Mouse (Mus musculus) neural tube, embryonic 14.5 days (tissue): ENCODE measurements at regions not wholly inside any gene's neighbourhood (a gene's known extent, or its start where the extent isn't known, plus 50 kb on each side); places are given as distances from the start of the nearest gene placed in this dataset.

Experiments
- ATAC-seq: fragments of 200-750 bp; cut with Nextera tagmentation; 2 replicates; pipeline ENCODE4 v1.8.0; 2017; ENCODE audit warnings: low read depth, mild to moderate bottlenecking, moderate TSS enrichment, moderate library complexity
- H3K27ac ChIP-seq: fragments of 300-500 bp; sonication (generic); 2 replicates; pipeline ENCODE4 v1.5.1; 2014; ENCODE audit warnings: low read depth, mild to moderate bottlenecking, control low read depth, low read length, moderate library complexity, mixed read lengths
- H3K27me3 ChIP-seq: fragments of 300-500 bp; sonication (generic); 2 replicates; pipeline ENCODE4 v1.6.1; 2014; ENCODE audit warnings: low read length; ENCODE audit not compliant: control insufficient read depth, insufficient read depth
- H3K36me3 ChIP-seq: fragments of 300-500 bp; sonication (generic); 2 replicates; pipeline ENCODE4 v1.6.1; 2014; ENCODE audit warnings: low read length, mixed read lengths; ENCODE audit not compliant: control insufficient read depth, insufficient read depth
- H3K4me1 ChIP-seq: fragments of 300-500 bp; sonication (generic); 2 replicates; pipeline ENCODE4 v1.6.1; 2014; ENCODE audit warnings: low read length; ENCODE audit not compliant: control insufficient read depth, insufficient read depth
- H3K4me2 ChIP-seq: fragments of 300-500 bp; sonication (generic); 2 replicates; pipeline ENCODE4 v1.6.1; 2014; ENCODE audit warnings: mild to moderate bottlenecking, low read depth, low read length, control low read depth
- H3K4me3 ChIP-seq: fragments of 300-500 bp; sonication (generic); 2 replicates; pipeline ENCODE4 v1.5.1; 2014; ENCODE audit warnings: low read depth, low read length, control low read depth, mixed read lengths
- H3K9ac ChIP-seq: fragments of 300-500 bp; sonication (generic); replicated peaks from 2 replicates; pipeline ENCODE4 v1.6.1; 2014; ENCODE audit warnings: low read depth, mild to moderate bottlenecking, control low read depth, low read length, mixed read lengths
- H3K9me3 ChIP-seq: fragments of 300-500 bp; sonication (generic); 2 replicates; pipeline ENCODE4 v1.6.1; 2016; ENCODE audit warnings: low read length; ENCODE audit not compliant: control insufficient read depth
- WGBS: fragments of 180-500 bp; shearing (Covaris S2); extraction: QIAGEN DNeasy Blood & Tissue Kit; methylation state at CpG from one replicate; pipeline ENCODE4 v1.1.7; 2014; 5-methylcytosine and 5-hydroxymethylcytosine counted together

GRCm38 (mm10) chr3:50761766-50762165, 318.4 kb upstream of the Slc7a11 start:
- no peaks in the 10 kb centered on the region for H3K9me3 ChIP-seq
- H3K36me3 ChIP-seq: no peaks in the 10 kb centered on the region
- no peak overlapping the region for H3K9ac ChIP-seq
- H3K4me2 ChIP-seq: no peak overlapping the region
- WGBS: 0% methylated on average over 1 of the region's 1 CpGs
- no peaks in the 10 kb centered on the region for H3K27me3 ChIP-seq
- H3K27ac ChIP-seq: no peak overlapping the region
- ATAC-seq: no peak
- H3K4me3 ChIP-seq: no peak overlapping the region
- no peaks in the 10 kb centered on the region for H3K4me1 ChIP-seq

- Histone ChIP-seq H3K4me3 (no peak overlapping the region), H3K27ac (no peak overlapping the region), H3K4me2 (no peak overlapping the region), H3K36me3 (no peaks in the 10 kb centered on the region), H3K9ac (no peak overlapping the region), H3K9me3 (no peaks in the 10 kb centered on the region), H3K27me3 (no peaks in the 10 kb centered on the region), H3K4me1 (no peaks in the 10 kb centered on the region)
- WGBS: 91% methylated on average over 1 of the region's 1 CpGs
- no peak for ATAC-seq
These were observed 314.7 kb upstream of the Slc7a11 start for GRCm38 (mm10) chr3:50758106-50758505.

DNA sequence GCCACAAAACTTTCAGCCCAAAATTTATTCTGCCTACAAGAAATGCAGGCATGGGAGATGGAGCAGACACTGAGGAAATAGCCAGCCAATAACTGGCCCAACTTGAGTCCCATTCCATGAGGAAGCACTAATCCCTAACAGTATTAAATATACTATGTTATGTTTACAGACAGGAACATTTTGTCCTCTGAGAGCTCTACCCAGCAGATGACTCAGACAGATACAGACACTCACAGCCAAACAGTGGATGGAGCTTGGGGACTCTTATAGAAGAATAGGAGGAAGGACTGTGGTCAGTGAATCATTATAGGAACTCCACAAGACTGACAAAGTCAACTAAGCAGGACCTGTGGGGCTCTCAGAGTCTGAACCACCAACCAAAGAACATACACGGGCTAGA, 293.8 kb upstream of the Slc7a11 start:
- H3K36me3 ChIP-seq: no peaks in the 10 kb centered on the region
- H3K4me1 ChIP-seq: no peaks in the 10 kb centered on the region
- no peaks in the 10 kb centered on the region for H3K27me3 ChIP-seq
- H3K4me2 ChIP-seq: no peak overlapping the region
- WGBS: 86% methylated on average over 1 of the region's 1 CpGs
- no peak for ATAC-seq
- no peak overlapping the region for H3K9ac ChIP-seq
- H3K4me3 ChIP-seq: no peak overlapping the region
- H3K9me3 ChIP-seq: no peaks in the 10 kb centered on the region
- no peak overlapping the region for H3K27ac ChIP-seq

DNA sequence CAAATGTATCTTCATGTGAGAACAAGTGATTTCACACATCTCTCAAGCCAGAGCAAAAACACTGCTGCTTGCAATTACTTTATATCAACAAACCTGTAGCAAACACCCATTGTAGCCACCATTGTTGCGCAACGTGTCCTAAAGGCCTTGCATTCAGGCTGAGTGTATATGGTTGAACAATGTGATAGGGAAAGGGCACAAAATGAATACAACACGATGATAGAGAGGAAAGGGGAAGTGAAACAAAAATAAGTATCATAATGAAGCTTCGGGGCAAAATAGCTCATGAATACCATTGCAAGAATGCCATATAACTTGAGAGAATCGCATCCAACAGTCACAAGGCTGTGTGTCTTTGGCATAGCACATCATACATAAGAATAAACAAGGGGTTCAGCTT, 275.6 kb upstream of the Slc7a11 start:
- H3K27ac ChIP-seq: no peak overlapping the region
- no peaks in the 10 kb centered on the region for H3K9me3 ChIP-seq
- no peak for ATAC-seq
- no peaks in the 10 kb centered on the region for H3K4me1 ChIP-seq
- H3K36me3 ChIP-seq: no peaks in the 10 kb centered on the region
- no peak overlapping the region for H3K4me3 ChIP-seq
- H3K9ac ChIP-seq: no peak overlapping the region
- no peaks in the 10 kb centered on the region for H3K27me3 ChIP-seq
- H3K4me2 ChIP-seq: no peak overlapping the region
- WGBS: 92% methylated on average over 5 of the region's 5 CpGs

- no peak overlapping the region for H3K4me2 ChIP-seq
- 89% methylated on average over 6 of the region's 6 CpGs for WGBS
- H3K36me3 ChIP-seq: no peaks in the 10 kb centered on the region
- ATAC-seq: no peak
- no peak overlapping the region for H3K4me3 ChIP-seq
- H3K9ac ChIP-seq: no peak overlapping the region
- no peak overlapping the region for H3K27ac ChIP-seq
- H3K4me1 ChIP-seq: no peaks in the 10 kb centered on the region
- H3K9me3 ChIP-seq: no peaks in the 10 kb centered on the region
- H3K27me3 ChIP-seq: no peaks in the 10 kb centered on the region
These were observed 270.0 kb upstream of the Slc7a11 start for GRCm38 (mm10) chr3:50713463-50713862.

GRCm38 (mm10) chr3:50709415-50709989, 266.1 kb upstream of the Slc7a11 start:
- ATAC-seq: peak; percentile 54; the same call in 1 of the 2 replicates
- Histone ChIP-seq H3K36me3 (no peaks in the 10 kb centered on the region), H3K9ac (no peak overlapping the region), H3K27me3 (no peaks in the 10 kb centered on the region), H3K27ac (no peak overlapping the region), H3K4me3 (no peak overlapping the region), H3K4me2 (no peak overlapping the region), H3K4me1 (no peaks in the 10 kb centered on the region), H3K9me3 (no peaks in the 10 kb centered on the region)
- 19% methylated on average over 12 of the region's 12 CpGs for WGBS

DNA sequence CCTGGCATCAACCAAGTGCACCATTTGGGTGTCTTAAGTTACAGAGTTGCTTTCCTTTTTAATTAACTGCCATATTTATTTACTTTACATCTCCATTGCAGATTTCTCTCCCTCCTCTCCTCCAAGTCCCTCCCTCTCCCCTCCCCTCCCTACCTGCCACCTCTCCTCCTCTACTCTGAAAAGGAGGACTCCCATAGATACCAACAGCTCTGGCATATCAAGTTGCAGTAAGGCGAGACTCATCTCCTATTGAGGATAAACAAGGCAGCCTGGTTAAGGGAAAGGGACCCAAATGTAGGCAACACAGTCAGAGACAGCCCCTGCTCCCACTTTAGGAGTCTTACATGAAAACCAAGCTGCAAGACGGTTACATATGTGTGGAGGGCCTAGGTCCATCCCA, 263.3 kb upstream of the Slc7a11 start:
- Histone ChIP-seq H3K27ac (no peak overlapping the region), H3K9me3 (0 out of 2 replicates have a peak, but pooled peaks cover 2% of the 10 kb centered on the region), H3K36me3 (no peaks in the 10 kb centered on the region), H3K4me2 (no peak overlapping the region), H3K9ac (no peak overlapping the region), H3K4me3 (no peak overlapping the region), H3K4me1 (no peaks in the 10 kb centered on the region), H3K27me3 (no peaks in the 10 kb centered on the region)
- WGBS: 78% methylated on average over 2 of the region's 2 CpGs
- ATAC-seq: no peak

- H3K36me3 ChIP-seq: no peaks in the 10 kb centered on the region
- no peak for ATAC-seq
- no peak overlapping the region for H3K27ac ChIP-seq
- 74% methylated on average over 15 of the region's 15 CpGs for WGBS
- H3K27me3 ChIP-seq: no peaks in the 10 kb centered on the region
- H3K4me2 ChIP-seq: no peak overlapping the region
- H3K4me1 ChIP-seq: no peaks in the 10 kb centered on the region
- no peak overlapping the region for H3K9ac ChIP-seq
- H3K4me3 ChIP-seq: no peak overlapping the region
- no peaks in the 10 kb centered on the region for H3K9me3 ChIP-seq
These were observed 251.7 kb upstream of the Slc7a11 start for GRCm38 (mm10) chr3:50694904-50695680.

GRCm38 (mm10) chr3:50694497-50694896, 251.1 kb upstream of the Slc7a11 start:
- 46% methylated on average over 8 of the region's 8 CpGs for WGBS
- no peaks in the 10 kb centered on the region for H3K4me1 ChIP-seq
- no peaks in the 10 kb centered on the region for H3K36me3 ChIP-seq
- H3K27ac ChIP-seq: no peak overlapping the region
- no peak overlapping the region for H3K4me2 ChIP-seq
- ATAC-seq: no peak
- H3K9ac ChIP-seq: no peak overlapping the region
- no peak overlapping the region for H3K4me3 ChIP-seq
- no peaks in the 10 kb centered on the region for H3K9me3 ChIP-seq
- no peaks in the 10 kb centered on the region for H3K27me3 ChIP-seq
